Mouse (Mus musculus) frontal cortex, adult 2 months (tissue): ENCODE data around the gene Filip1l. TPM values are rescaled to one million over a fixed set of nuclear protein-coding genes. Genes with fewer than 3 reads are reported as not detected.

ENCODE experiments used
- DNase-seq, 2 experiments: peaks; one replicate each; pipeline ENCODE4 v3.0.0; 2022; ENCODE audit warnings: low spot score in 1 of 2; ENCODE audit errors: extremely low spot score in 1 of 2
- polyA plus RNA-seq: library from polyadenylated mRNA; depleted of rRNA; stranded (reverse); fragments of >200 nt; gene quantifications from 2 replicates; pipeline ENCODE4 v1.2.3, GENCODE M21; 2012

The Filip1l gene
- polyA plus RNA-seq, 1 experiment: 10.9 TPM

- DNase-seq: no peak
Measured at GRCm38 (mm10) chr16:57428977-57429376, 76.1 kb downstream of the Filip1l start.

- DNase-seq: no peak
Measured at GRCm38 (mm10) chr16:57431294-57431693, 78.4 kb downstream of the Filip1l start.

GRCm38 (mm10) chr16:57433173-57433572 lies 80.3 kb downstream of the Filip1l start:
- DNase-seq: no peak

- no peak for DNase-seq
Measured at GRCm38 (mm10) chr16:57433671-57434070, 80.8 kb downstream of the Filip1l start.

DNA sequence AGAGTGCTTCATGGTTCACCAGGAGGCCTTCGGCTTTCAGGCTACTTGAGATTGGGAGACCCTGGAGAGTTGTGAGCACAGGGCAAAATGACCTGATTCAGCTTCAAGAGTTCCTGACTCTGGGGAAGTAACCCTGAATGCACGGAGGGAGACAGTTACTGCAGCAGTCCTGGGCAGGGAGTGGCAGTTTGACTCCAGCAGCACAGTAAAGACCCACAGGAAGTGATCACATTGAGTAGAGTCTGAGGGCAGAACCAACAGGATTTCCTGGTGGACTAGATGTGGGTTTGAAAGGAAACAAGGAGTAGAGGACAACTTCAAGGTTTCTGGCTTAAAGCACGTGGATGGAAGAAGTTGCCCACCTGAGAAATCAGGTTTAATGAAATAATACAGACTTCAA lies 81.7 kb downstream of the Filip1l start:
- DNase-seq: no peak

- no peak for DNase-seq
Measured at GRCm38 (mm10) chr16:57437523-57438287, 84.8 kb downstream of the Filip1l start.

DNA sequence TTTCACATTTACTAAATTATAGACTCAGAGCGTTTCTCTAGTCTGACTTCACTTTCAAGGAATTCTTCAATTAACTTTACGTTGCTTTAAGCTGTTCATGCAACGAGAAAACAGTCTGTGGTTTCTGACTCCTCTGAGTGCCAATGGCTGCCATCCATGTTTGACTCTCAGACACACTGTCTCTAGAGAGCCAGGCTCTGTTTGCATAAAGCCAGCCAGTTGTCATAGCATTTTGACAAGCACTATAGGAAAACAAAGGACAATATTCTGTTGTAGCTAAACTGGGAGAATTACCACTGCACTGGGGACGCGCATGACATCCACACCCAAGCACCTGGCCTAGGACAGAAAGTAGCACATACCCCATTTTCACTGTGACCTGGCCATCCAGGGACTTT lies 85.4 kb downstream of the Filip1l start:
- DNase-seq: no peak

DNA sequence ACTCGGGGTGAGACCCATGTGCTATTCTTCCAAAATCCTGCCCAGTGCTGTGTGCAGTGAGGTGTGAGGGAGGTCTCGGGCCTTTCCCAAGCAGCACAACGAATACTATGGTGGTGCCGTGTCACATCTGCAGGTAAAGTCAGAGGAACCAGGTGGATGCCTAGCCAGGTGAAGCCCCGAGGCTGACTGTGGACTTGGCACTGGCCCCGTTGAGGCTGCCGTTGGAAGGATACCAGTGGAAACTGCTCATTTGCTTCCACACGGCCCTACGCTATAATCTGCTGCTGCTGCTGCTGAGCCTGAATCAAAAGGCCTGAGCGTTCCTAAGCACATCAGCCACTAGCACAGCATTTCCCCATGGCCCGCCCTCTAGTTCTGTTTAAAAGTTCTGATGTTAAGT lies 86.3 kb downstream of the Filip1l start:
- DNase-seq: no peak

DNA sequence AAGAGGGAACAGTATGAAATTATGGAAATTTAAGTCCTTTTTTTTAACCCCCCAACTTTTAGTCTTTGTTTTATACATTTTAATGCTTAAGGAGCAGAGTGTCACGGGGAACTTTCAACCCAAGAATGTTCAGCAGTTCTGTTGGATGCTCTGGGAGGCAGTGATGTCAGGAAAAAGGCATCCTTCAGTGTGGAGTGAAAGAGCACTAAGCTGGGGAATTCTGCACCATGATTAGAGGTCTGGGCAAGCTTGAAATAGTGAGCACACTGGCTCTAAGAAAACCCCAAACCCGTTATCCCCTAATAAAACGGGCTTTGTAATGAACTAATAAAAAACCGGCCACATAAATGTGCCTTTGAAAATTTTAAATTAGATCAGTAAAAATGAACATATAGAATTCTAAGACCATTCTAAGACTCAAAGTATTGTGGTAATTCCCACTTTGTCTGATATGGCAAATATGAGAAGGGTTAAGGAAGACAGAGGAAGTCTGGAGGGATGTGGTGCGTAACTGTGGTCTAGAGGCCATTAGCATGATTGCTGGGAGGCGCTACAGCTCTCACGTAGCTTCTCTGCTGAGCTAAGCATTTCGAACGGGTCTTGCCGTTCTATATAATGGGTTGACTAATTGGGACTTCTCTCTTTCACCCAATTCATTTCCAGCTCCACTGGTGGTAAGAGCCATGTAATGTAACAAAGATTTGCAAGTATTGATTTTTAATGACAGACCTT lies 88.0 kb downstream of the Filip1l start:
- no peak for DNase-seq

- no peak for DNase-seq
Measured at GRCm38 (mm10) chr16:57445096-57446094, 92.5 kb downstream of the Filip1l start.

GRCm38 (mm10) chr16:57453009-57453408 lies 100.1 kb downstream of the Filip1l start:
- no peak for DNase-seq

- no peak for DNase-seq
Measured at GRCm38 (mm10) chr16:57454106-57454763, 101.3 kb downstream of the Filip1l start.

DNA sequence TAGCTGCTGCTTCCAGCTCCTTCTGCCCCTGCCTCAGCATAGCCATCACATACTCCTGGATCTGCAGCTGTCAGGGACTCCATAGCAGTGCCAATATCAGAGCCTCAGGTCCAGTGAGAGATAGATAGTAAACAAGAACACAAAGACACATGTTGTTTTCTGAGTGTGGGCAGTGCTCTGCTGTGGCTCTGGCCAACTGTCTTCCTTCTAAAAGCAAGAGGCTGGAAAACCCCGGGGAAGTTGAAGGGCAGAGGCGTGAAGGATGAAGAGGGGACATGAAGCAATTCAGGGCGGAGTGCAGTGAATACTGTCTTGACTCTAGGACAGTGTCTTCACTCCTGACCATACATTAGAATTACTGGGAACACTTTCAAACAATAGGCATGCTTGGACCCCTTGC lies 102.7 kb downstream of the Filip1l start:
- DNase-seq: no peak

- no peak for DNase-seq
Measured at GRCm38 (mm10) chr16:57456003-57456402, 103.1 kb downstream of the Filip1l start.

GRCm38 (mm10) chr16:57465386-57465913 lies 112.6 kb downstream of the Filip1l start:
- DNase-seq: no peak

DNA sequence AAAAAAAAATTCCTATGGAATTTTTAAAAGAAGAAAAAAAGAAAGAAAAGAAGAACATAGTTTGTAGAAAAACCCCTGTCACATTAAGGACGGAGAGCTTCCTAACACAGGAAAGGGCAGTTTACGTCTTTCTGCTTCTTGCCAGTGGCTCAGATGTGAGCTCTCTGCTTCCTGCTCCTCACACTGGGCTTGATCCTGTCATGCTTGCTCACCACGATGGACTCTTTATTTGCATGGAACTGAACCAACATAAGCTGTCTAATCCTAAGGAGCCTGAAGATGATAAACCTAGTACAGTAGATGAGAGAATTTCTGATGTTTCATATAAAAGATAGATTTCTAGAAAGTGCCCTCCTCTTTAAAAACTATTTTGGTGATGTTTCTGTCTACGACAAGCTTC lies 116.4 kb downstream of the Filip1l start:
- DNase-seq: no peak

- no peak for DNase-seq
Measured at GRCm38 (mm10) chr16:57469869-57470268, 117.0 kb downstream of the Filip1l start.

DNA sequence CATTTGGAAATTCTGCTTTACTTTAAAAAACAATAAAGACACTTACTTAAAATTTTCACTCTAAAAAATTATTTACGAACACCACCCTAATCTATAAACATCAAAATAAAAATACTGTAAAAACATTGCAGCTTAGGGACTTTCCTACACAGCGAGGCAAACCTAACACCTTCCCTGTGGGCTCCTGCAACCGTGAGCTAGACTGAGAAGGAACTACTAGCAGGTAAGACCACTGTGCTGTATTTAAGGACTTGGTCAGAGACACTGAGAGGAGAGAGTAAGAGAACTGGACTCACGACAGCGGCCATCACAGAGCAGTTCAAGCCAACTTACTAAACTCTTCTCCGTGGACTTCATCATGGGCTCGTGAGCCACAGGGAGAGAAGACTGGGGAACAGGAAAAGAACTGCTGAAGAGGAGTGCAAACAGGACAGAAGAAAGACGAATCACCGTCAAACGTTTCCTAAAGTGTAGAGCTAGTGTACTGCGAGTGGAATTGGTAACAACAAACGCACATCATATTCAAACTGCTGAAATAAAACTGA lies 117.5 kb downstream of the Filip1l start:
- no peak for DNase-seq

DNA sequence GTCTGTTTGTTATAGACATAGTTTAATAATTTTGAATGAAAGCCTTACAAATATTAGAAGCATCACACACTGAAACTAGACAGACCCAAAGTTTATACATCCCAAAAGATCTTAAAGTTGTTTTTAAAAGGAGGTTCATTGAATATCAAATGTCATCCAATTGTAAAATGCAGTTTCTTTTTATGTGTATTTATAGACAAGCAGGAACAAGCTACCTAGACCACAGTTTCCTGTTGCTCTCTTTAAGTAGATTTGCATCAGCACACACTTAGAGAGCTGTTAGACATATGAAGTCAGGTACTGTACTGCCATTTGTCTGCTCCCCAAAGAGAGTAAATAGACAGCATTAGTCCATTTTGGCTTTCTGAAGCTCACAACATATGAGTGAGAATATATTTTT lies 118.2 kb downstream of the Filip1l start:
- no peak for DNase-seq
